Mouse (Mus musculus): ENCODE results near the gene Hoxa1.

Gene Hoxa1

DNA sequence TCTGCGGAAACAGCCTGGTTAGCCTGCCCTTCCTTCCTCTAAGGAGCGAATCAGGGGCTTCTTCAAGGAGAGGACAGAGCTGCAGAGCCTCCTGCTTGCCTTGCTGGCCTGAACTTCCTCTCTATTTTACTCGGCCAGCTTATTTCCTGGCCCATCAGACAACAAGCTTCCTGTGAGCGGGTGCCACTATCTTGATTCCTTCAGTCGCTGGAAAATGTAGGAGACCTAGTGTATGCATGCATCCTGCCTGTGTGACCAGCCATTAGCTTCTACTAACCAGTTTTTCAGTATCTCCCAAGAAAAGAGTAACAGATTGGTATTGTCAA is 12.7 kb upstream of the Hoxa1 start:
- no peak for DNase-seq (ENCODE audit: low spot score in 2 of 2)

DNA sequence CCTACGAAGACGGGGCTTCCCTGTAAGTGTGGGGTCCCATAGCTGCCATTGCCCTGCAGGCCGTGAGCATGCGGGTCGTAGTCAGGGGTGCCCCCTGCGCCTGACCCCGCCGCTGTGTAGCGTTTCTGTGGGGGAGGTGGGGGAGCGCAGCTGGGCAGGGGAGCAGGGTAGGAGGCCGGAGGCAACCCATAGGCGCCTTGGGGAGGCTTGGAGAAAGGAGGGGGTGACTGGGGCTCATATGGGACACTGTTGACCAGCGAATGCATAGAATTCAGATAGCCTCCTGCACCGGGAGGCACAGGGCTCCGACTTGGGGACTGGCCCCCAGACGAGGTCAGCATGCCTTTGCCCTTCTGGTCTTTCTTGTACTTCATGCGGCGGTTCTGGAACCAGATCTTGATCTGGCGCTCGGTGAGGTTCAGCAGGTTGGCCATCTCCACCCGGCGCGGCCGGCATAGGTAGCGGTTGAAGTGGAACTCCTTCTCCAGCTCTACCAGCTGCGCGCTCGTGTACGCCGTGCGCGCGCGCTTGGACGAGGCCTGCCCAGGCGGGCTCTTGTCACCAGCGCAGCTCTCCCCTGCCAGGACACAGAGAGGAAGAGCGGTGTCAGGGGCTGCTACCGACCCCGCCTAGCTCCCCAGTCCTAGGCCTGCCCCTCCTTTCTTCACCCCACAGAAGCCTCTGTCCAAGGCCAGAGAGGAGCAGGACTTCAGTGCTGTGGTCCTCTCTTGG is 12.2 kb upstream of the Hoxa1 start:
- DNase-seq (ENCODE audit: low spot score in 2 of 2): no peak

DNA sequence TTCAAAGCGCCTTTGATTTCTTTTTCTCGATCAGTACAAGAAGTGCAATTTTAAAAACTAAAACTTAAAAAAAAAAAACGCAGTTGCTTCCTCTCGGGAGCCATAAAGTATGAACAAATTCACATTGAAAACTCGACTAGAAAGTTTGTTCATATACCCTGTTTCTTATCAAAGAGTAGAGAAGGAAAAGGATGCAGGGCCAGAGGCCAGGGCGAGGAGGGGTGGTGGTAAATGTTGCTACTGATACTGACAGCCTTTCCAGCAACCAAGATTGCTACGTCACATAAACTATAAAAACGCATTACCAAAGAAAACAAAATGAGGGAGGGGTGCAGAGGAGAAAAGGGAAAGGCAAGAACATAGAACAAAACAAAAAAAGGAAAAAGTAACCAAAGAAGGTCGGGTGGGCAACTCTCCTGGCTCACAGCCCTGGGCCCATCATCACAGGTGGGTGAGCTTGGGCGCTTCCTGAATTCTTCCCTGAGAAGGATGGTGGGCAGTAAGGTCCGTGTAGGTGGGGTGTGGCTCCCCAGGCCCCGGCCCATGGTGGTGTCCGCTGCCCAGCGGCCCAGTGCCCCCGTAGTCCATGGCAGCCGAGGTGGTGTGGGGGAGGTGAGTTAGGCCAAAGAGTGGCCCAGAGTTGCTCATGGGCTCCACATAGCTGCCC is 11.5 kb upstream of the Hoxa1 start:
- no peak for DNase-seq (ENCODE audit: low spot score in 2 of 2)

- no peak for DNase-seq (ENCODE audit: low spot score in 2 of 2)
Observed at GRCm38 (mm10) chr6:52168191-52169055, 10.3 kb upstream of the Hoxa1 start.

DNA sequence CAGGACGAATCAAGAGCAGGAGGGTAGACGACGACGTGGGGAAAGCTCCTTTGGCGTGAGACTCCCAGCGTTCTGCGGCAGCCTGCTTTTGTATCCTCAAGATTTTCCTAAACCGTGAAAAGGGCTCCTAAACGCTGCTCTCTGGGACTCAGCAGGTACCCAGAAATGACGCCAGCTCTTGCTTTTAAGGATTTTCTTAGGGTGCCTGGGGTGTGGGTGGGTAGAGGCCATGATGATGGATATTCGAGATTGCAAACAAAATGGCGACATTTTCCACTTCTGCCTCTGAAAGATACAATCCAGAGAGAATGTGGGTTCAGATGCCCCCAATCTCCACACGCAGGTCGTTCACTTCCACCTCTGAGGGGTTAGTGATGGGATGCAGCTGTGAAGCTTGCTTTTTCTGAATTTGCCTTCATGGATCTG is 9.6 kb upstream of the Hoxa1 start:
- no peak for DNase-seq (ENCODE audit: low spot score in 2 of 2)

- no peak for DNase-seq (ENCODE audit: low spot score in 2 of 2)
Observed at GRCm38 (mm10) chr6:52167176-52167575, 9.1 kb upstream of the Hoxa1 start.

- DNase-seq (ENCODE audit: low spot score in 2 of 2): no peak
Observed at GRCm38 (mm10) chr6:52166431-52167077, 8.4 kb upstream of the Hoxa1 start.

DNA sequence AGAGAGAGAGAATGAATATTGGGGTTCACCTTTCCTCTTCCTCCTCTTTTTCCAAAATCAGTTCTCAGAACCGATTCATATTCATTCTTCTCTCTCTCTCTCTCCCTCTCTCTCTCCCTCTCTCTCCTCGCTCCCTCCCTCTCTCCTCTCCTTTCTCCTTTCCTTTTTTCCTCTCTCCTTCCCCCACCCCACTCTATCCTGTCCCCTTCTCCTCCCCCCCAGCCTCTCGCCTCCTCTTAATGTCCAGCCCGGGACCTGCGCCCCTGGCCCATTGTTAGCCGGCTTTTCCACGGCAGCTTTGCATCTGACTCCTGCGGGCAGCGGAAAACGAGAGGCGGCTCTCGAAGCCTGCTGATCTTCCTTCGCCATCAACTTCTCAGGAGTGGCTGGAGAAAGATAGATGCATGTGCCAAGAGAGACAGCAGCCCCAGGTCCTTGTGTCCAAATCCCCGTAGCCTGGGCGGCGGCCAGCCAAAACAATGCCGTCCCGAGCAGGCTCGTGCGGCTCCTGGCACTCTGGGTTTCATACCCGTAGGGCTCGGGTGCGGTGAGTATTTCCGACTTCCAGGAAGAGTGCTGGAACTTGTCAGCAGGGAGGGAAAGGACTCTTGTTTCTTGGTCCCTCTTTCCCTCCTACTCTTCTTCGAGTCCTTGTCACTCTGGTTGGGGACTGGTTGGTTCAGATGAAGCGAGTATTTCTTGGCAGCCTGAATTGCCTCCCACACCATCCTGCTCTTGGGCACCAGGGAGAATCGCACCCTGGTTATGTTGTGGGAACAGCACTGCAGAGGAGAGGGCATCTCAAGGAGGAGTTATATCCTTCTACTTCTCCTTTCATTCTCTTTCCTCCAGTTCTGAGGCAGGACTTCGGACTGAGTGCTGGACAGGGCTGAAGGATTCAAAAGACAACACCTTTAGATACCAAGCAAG is 7.6 kb upstream of the Hoxa1 start:
- DNase-seq (ENCODE audit: low spot score in 2 of 2): no peak

GRCm38 (mm10) chr6:52164626-52165440 is 6.7 kb upstream of the Hoxa1 start, which contains the start of gene Hoxa2:
TSS of gene Hoxa2 (minus strand) at chr6:52164831.
- DNase-seq (ENCODE audit: low spot score in 2 of 2): no peak

- DNase-seq (ENCODE audit: low spot score in 2 of 2): no peak
Observed at GRCm38 (mm10) chr6:52164051-52164625, 6.0 kb upstream of the Hoxa1 start.

GRCm38 (mm10) chr6:52163366-52164031 is 5.4 kb upstream of the Hoxa1 start:
- DNase-seq (ENCODE audit: low spot score in 2 of 2): no peak

DNA sequence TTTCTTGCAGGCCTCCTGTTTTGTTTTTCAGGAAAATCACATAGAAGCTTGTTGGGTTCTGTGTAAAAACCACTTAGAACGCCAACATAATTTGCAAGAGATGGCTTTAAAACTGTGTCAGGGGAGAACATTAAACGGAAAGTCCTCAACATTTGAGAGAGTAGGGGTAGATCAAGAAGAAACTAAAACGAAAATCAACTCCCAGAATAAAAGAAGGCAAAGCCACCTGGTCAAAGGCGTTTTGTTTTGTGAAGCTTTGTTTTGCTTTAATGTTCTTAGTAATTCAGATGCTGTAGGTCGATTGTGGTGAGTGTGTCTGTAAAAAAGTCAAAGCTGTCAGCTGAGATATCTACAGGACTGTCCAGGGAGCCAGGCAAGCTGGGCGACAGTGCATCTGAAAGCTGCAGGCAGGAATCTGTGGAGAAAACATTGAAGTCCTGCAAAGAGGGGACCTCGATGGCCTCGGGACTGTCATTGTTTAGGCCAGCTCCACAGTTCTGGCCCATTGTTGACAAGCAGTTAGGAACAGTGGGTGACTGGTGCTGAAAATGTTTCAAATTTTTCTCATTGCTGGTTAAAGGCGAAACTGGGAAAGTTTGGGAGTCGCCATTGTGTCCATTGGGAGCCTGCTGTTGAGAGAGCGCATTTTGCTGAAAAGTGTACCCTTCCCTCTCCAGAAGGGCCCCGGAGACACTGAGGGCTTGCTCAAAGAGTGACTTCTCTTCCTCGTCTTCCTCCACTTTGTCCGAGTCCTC is 4.7 kb upstream of the Hoxa1 start:
- no peak for DNase-seq (ENCODE audit: low spot score in 2 of 2)

DNA sequence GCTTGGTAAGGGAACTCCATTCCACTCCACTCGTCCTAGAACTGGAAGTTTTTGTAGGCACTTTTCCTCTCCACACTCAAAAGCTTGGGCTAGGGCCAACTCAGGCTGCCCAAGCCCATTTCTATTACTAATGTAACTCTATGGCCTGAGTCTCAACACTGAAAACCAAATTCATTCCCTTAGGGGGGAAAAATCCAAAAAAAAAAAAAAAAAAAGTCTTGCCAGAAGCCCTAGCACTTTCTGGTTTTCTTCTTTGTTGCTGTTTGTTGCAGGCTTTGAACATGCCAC is 3.9 kb upstream of the Hoxa1 start:
- no peak for DNase-seq (ENCODE audit: low spot score in 2 of 2)

DNA sequence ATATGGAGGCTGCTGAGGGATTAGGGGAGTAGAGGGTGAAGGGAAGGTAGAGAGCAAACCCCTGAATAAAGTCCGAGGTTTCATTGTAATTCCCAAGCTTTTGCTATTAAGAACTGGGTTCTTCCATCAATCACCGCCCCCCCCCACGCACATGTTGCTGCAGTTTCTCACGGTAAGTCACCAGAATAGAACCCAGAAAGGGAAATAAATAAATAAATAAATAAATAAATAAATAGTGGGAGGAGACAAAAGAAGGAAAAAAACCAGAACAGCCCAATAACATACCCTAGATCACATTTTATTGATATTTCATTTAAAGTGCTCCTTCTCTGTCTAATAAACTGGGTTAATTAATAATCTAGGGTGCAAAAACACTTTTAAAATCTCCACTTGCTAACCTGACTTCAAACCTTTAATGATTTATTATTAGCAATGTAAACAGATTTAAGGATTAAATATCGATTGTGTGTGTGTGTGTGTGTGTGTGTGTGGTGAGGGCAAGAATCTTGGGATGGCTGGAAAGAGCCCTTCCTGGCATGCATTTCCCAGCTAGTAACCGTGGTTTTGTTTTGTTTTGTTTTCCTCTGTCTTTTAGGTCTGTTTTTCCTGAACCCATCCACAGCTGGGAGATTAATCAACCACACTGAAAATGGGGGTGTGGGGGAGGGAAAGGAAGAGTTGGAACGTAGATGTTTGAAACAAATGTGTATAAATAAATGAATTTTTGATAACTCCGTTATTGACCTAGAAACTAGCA is 3.4 kb upstream of the Hoxa1 start:
- DNase-seq (ENCODE audit: low spot score in 2 of 2): no peak

GRCm38 (mm10) chr6:52160511-52161335 is 2.6 kb upstream of the Hoxa1 start:
- DNase-seq (ENCODE audit: low spot score in 2 of 2): no peak

- no peak for DNase-seq (ENCODE audit: low spot score in 2 of 2)
Observed at GRCm38 (mm10) chr6:52159979-52160378, 1.9 kb upstream of the Hoxa1 start.

- DNase-seq (ENCODE audit: low spot score in 2 of 2): no peak
Observed at GRCm38 (mm10) chr6:52159164-52159761, 1.1 kb upstream of the Hoxa1 start.

All from right cerebral cortex, adult 2 months (tissue).